Mouse (Mus musculus) thymus, postnatal 0 days (tissue): ENCODE results near the gene Cyp2s1. TPM values are rescaled to one million over a fixed set of nuclear protein-coding genes. Genes with fewer than 3 reads are reported as not detected.

Experiments
- DNase-seq: peaks from one replicate; pipeline ENCODE4 v3.0.0-alpha.2; 2015; ENCODE audit warnings: low spot score
- microRNA-seq: library from miRNA; unstranded; fragments of <30 nt; microRNA quantifications from one replicate; pipeline ENCODE4, GENCODE M21; 2016; ENCODE audit warnings: borderline number of aligned reads
- polyA plus RNA-seq: library from polyadenylated mRNA; unstranded; fragments of >200 nt; fragmentation: Nextera tagmentation; extraction: Ambion mirVana; gene quantifications from 2 replicates; pipeline ENCODE4 v1.2.1, GENCODE M21; 2015

The Cyp2s1 gene
- polyA plus RNA-seq, 1 experiment from 2014 or later, result 0.51 TPM

DNA sequence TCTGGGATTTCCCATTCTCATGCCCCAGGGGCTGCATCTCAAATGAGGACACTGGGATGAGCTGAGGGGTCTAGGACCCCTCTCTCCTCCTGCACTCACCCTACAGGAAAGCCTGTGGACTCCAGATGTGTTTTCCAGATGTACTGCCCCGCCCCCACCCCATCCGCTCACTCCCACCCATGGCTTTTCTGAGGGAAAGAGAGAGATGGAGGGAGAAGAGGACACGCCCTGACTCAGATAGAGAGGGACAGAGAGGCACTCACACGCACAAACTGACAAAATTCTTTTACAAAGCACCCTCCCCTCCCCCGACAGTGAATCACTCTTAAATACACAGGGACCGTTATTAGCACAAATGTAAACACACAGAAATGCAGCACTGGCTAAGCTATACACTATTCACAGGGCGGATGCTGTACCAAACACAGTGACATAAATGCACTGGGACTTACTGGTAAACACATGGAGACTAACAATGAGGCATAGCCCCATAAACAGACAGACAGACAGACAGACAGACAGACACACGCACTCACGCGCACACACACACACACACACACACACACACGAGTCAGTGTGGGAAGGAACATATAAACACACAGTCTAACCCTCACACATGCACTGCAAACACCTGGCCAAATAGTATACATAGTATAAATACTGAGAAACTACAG lies 34.6 kb downstream of the Cyp2s1 start:
- DNase-seq, result no peak

DNA sequence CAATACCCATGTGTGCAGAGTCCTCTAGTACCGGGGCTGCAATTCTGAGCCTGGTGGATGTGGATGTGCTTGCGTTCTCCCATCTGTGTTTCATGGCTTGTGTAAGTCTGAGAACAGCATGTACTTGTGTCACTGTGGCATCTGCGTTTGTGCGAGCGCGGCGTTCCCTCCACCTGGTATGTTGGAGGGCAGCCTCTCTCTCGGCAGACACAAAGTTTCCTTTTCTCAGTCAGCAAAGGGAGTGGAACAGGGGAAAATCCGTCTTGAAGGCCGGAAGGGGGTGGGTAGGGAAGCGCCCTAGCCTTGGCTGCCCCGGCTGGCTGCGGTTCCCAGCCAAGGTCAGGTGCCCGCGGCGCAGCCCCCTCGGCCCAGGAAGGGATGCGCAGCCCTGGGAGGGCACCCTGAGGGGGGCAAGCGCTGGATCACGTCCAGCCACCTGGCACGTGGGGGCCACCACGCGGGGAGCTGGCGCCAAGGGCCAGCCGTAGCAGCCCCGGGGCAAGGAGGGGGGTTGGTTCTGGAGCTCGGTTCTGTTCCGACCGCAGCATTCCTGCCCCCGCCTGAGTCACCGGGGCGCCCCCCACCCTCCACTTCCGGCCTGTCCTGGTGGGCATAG lies 35.3 kb downstream of the Cyp2s1 start:
- DNase-seq, result peak; percentile 57

DNA sequence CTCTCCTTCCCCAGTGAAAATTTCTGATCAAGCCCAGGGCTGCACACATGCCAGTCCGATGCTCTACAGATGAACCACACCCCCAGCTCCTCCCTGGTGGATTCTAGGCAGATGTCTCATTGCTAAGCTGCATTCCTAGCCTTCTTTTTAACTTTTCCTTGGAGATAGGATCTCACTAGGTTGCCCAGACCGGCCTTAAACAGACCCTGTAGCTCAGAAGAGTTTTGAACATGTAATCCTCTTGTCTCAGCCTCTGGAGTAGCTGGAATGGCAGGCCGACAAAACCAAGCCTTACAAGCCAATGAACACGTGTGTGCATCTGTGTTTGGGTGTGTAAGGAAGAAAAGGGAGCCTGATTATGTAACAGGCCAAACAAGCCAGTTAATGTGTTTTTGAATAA lies 36.0 kb downstream of the Cyp2s1 start:
- DNase-seq, result no peak

DNA sequence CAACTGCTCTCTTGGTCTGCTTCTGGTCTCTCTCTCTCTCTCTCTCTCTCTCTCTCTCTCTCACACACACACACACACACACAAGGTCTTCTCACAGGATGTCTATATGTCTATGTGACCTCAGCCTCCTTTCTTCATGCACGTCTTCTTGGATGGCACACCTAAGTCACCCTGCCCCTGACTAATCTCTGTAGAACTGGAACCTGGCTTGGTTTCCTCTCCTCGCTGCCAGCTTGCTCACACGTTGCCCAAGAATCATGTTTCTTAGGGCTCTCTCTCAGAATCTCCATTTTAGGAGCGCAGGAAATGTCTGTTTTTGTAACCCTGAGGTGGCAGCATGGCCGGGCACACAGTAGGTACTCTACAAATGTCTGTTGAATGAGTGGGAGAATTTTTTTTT lies 36.7 kb downstream of the Cyp2s1 start:
- no peak for DNase-seq

DNA sequence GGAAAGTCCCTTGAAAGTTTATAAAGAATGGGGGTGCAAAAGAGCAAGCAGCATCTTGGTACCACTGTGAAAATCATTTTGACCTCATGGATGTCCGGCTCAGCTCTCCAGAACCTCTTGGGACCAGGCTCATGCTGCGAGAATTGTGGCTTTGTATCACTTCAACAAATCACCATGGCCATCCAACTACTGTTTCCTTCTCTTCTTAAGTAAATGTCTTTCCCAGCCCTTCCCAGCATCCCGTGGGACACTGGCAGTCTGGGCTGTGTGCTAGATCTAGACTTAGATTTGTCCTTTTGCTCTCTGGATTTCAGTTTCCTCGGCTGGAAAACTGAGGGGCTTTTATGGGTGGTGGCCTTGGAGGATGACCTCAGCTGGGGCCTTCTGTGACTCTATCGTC lies 48.5 kb downstream of the Cyp2s1 start:
- DNase-seq, result no peak

DNA sequence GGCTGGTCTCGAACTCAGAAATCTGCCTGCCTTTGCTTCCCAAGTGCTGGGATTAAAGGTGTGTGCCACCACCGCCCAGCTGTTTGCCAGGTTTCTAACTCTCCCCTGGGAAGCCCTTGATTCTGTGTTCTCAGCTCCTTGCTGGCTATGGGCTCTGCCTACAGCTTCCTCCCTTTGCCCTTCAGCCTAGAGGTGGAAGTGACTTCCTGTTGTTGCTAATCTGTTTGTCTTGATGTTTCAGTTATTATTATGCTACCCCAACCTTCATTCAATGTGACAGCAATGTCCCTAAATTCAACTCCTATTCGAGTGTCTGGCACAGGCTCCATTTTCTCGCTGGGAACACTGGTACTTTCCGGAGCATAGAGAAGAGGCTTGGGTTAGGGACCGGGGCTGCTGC lies 50.6 kb downstream of the Cyp2s1 start:
- DNase-seq, result no peak

DNA sequence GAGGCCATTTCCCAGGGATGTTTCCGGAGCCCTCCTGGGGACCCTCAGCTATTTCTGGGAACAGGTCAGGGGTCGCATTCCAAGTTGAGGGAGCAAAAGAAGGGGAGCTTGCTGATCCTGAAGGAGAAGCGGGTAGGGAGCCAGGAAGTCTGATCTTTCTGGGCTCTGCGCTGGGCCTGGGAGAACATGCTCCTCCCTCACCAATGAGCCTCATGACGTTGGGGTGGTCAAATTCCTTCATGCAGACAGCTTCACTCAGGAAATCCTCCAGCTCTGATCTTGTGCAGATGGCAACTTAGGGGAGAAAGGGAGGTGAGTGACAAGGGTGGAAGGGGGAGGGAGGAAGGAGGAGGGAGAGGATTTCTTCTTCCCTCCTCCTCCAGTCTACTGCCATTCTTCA lies 52.5 kb downstream of the Cyp2s1 start:
- DNase-seq, result no peak

DNA sequence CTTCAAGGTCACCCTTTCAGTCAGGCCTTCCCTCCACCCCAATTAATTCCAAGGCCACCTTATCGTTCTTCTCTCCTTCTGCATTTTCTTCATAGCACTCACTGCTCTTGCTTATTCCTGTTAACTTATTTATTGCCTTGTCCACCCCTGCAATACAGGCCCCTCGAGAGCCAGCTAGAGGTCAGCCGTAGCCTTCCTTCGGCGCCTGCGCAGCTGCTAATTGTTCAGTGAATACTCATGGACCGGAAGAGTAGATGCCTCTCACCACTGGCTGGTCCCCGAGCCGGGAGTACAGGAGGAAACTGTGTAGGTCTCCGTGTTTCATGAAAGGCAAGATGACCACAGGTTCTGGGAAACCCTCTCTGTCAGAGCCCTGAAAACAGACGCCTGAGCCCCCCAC lies 53.0 kb downstream of the Cyp2s1 start:
- DNase-seq, result no peak

DNA sequence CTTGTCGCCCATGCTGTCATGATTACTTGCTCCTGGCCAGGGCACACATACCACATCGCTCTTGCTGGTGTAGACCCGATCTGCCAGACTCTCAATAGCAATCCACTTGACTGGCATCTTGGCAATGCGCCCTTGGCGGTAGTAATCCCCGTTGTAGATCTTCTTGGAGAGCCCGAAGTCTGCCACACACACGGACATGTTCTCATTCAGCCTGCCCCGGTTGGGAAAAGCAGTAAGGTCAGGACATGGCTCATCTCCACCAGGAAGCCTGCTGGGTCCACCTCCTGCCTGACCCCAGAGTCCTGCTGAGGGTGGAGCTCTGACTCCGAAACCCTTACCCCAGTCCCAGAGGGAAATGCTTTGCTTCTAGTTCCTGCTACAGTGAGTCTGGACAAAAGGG lies 55.4 kb downstream of the Cyp2s1 start:
- no peak for DNase-seq

DNA sequence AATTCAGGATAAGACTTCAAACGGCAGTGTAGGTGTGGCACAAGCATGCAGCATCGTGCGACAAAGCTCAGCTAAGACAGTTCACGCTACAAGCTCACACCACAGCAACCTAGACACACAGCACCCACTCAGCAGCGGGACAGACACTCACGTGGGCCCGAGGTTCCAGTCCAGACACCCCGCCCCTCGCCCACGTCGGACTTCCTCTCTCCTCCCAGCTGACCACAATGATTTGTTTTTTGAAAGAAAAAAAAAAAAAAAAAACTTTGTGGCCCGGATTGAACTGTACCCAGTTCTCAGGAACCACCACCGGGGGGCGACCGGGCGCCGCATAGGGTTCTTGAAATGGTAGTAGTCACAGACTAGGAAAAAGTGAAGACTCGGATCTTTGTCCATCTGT lies 60.7 kb downstream of the Cyp2s1 start:
- DNase-seq, result peak; percentile 85

DNA sequence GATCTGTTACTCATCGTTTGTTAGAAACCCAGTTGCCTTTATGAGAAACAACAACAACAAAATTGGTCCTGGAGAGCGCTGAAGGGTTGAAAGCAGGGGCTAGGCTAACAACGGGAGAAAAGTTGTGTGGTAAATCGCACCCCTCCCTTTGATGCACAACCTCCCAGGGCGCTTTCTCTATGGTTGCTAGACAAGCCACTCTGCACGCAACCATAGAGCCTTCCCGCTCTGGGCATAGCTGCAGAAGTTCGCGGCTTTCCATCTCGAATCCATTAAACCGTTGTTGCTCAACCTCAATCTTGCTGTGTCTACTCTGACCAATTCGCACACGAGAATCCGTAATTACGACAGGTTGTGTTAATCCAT lies 61.3 kb downstream of the Cyp2s1 start:
- peak; percentile 90 for DNase-seq

DNA sequence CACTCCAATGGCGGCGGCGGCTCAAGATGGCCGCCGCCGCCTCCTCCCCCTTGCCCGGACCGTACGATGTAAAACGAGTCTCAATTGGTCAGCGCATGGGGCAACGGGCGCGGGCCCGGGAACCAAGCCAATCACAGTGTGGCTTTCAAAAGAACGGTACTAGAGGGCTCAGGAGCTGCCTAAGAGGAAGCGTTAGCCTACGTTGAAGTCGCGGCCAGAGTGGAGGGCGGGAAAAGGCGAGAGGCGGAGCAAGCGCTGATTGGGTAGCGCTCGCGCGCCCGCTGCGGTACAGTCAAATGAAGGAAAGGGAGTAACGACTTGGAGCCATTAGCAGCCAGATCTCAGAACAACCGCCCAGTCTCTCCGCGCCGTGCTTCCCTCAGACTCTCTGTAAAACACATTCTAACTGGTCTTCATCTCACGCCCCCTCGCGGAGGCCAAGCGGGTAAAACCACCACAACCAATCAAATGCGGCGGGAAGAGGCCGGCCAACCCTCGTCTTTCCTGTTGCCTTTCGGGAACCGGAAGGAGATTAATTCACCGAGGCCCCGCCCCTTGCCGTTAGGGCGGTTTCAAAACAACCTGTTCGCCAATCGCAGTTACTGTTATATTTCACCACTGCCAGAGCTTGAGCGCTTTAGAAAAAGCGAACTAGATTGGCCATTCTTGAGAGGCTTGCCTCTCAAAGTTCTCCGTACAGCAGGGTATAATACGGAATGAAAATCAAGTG lies 61.8 kb downstream of the Cyp2s1 start, which contains the start of gene Hnrnpul1:
TSS of gene Hnrnpul1 (minus strand) at position 20 of the 730 bp plus-strand sequence.
- DNase-seq, result peak; percentile 99

DNA sequence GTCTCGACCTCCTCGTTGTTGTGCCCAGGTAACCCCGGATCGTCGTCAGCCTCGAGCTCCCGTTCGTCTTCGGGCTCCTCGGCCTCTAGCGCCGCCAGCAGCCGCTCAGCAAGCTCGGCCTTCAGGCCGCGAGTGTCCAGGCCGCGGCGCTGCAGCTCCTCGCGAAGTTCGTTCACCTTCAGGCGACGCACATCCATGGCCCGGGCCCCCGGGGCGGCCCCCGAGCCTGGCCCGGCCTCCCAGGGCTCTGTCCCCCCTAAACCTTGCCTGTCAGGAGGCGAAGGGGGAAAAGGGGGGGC lies 62.3 kb downstream of the Cyp2s1 start:
- no peak for DNase-seq

DNA sequence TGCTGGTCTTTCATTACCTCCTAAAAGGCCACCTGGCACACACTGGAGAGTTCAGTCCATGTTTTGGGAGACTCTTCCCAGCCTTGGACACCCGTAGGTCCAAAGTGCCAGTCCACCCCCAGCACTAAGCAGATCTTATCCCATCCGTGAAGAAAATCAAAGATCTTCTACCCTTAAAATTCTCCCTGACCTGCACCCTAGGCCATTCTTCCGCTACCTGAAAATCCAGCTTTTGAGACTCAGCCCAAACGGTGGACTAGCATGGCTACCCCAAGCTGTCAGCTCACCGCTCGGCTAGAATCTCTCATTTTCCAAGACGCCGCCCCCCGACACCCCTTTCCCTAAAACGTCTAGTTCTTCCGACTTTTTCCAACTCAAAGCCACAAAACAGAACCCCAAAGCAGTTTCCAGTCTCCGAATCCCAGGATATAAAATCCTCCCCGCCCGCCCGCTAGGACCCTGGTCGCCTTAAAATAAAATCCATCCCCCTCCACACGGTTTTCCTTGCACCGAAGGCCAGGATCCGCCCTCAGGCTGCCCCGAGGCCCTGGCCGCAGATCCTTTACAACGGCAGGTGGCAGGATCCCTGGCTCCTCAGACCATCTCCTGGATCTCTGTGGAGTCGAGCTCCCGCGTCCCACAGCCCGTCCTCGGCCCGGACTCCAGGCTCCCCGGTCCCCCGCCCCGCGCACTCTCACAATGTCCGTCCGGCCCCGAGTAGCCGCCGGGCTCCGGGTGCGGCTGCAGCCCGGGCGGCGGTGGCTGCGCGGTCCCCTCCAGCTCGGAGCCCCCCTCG lies 62.9 kb downstream of the Cyp2s1 start:
- peak; percentile 13 for DNase-seq

DNA sequence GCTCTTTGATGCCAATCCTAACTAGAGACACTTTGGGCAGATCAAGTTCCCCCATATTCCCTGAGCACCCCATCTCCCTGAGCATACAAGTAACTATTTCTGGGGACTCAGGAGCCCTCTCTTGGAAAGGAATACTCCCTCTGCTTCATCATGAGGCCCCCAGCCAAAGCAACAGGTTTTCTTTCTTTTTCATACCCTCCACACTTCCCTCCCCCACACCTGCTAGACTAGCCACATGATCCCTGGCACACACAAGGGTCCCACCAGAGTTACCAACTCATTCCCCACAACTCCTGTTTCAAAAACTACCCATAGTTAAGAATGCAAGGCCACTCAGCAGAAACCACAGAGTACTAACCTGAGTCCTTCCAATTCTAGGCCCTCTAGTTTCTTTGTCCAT lies 63.6 kb downstream of the Cyp2s1 start:
- DNase-seq, result no peak

Small RNA genes lying within 50 kb of the gene (microRNA-seq; reads per million reads assigned to microRNA genes)
- gene Gm24865, result not detected

Other genes starting within 250 kb of the Cyp2s1 start
- gene Erich4, start 201.0 kb downstream of the Cyp2s1 start, polyA plus RNA-seq, result not detected in 2 replicates
- 36.2 and 40.3 TPM in 2 replicates for gene Dmac2, start 197.5 kb downstream of the Cyp2s1 start, polyA plus RNA-seq
- gene B3gnt8, start 190.3 kb downstream of the Cyp2s1 start, polyA plus RNA-seq, result 13.1 and 13.4 TPM in 2 replicates
- 63.8 and 69.1 TPM in 2 replicates for gene Bckdha, start 157.9 kb downstream of the Cyp2s1 start, polyA plus RNA-seq
- gene Exosc5, start 157.7 kb downstream of the Cyp2s1 start, polyA plus RNA-seq, result 146 and 147 TPM in 2 replicates
- 4.0 and 6.3 TPM in 2 replicates for gene Tmem91, start 141.7 kb downstream of the Cyp2s1 start, polyA plus RNA-seq
- 67.9 and 68.3 TPM in 2 replicates for gene B9d2, start 136.1 kb downstream of the Cyp2s1 start, polyA plus RNA-seq
- gene Tgfb1, start 129.9 kb downstream of the Cyp2s1 start, polyA plus RNA-seq, result 8.5 and 11.6 TPM in 2 replicates
- gene Ccdc97, start 97.8 kb downstream of the Cyp2s1 start, polyA plus RNA-seq, result 16.2 and 22.4 TPM in 2 replicates
- gene Hnrnpul1, start 62.2 kb downstream of the Cyp2s1 start, polyA plus RNA-seq, result 64.9 and 66.2 TPM in 2 replicates
- gene Axl, start 28.2 kb downstream of the Cyp2s1 start, polyA plus RNA-seq, result 26.9 and 29.4 TPM in 2 replicates
- 0.10 and 0.13 TPM in 2 replicates for gene Cyp2b10, start 80.7 kb upstream of the Cyp2s1 start, polyA plus RNA-seq
- not detected in 2 replicates for gene Cyp2b13, start 244.6 kb upstream of the Cyp2s1 start, polyA plus RNA-seq